Mouse (Mus musculus): ENCODE data around the gene Ddb1.
"Not testable (repeated sequence)": the region's sequence is repeated elsewhere in the genome, so short reads cannot be mapped to it uniquely, and the experiment has no call there.

Ddb1 gene

GRCm38 (mm10) chr19:10605293-10605900 is at the start of gene Ddb1, which contains the start of gene Tkfc:
Gene Ddb1 (plus strand): TSS chr19:10605327.
Gene Tkfc (minus strand): TSS chr19:10605654.
- DNase-seq = peak; percentile 97 to 99

- DNase-seq = peak; percentile 70 to 80
These were observed 49.3 kb upstream of the Ddb1 start, which contains the start of gene Tmem216 for GRCm38 (mm10) chr19:10555624-10556510. Gene Tmem216 (minus strand): TSS chr19:10556238.

GRCm38 (mm10) chr19:10557001-10557400 is 48.1 kb upstream of the Ddb1 start:
- no peak for DNase-seq

GRCm38 (mm10) chr19:10557430-10557829 is 47.7 kb upstream of the Ddb1 start:
- DNase-seq = no peak

- not testable (repeated sequence) for DNase-seq
These were observed 47.2 kb upstream of the Ddb1 start for GRCm38 (mm10) chr19:10557837-10558375.

GRCm38 (mm10) chr19:10560108-10560507 is 45.0 kb upstream of the Ddb1 start:
- DNase-seq = no peak

- no peak for DNase-seq
These were observed 43.4 kb upstream of the Ddb1 start for GRCm38 (mm10) chr19:10561558-10562314.

GRCm38 (mm10) chr19:10562351-10562750 is 42.8 kb upstream of the Ddb1 start:
- no peak for DNase-seq

GRCm38 (mm10) chr19:10564278-10564677 is 40.8 kb upstream of the Ddb1 start:
- no peak for DNase-seq

GRCm38 (mm10) chr19:10565217-10565616 is 39.9 kb upstream of the Ddb1 start:
- DNase-seq = no peak

GRCm38 (mm10) chr19:10569627-10570026 is 35.5 kb upstream of the Ddb1 start:
- DNase-seq = no peak

- DNase-seq = peak; percentile 88 to 89
These were observed 28.2 kb upstream of the Ddb1 start, which contains the start of the genes Cyb561a3 and Tmem138 for GRCm38 (mm10) chr19:10576690-10577561. Gene Cyb561a3 (plus strand): TSS chr19:10577172. Gene Tmem138 (minus strand): TSS chr19:10577362.

GRCm38 (mm10) chr19:10580102-10580501 is 25.0 kb upstream of the Ddb1 start:
- no peak for DNase-seq

GRCm38 (mm10) chr19:10580761-10581160 is 24.4 kb upstream of the Ddb1 start:
- no peak for DNase-seq

- DNase-seq = peak; percentile 55 to 60
These were observed 23.1 kb upstream of the Ddb1 start for GRCm38 (mm10) chr19:10581984-10582383.

GRCm38 (mm10) chr19:10583550-10584146 is 21.5 kb upstream of the Ddb1 start:
- DNase-seq = no peak

GRCm38 (mm10) chr19:10585112-10585511 is 20.0 kb upstream of the Ddb1 start:
- peak; percentile 67 to 78 for DNase-seq

- DNase-seq = no peak
These were observed 17.9 kb upstream of the Ddb1 start for GRCm38 (mm10) chr19:10587231-10587630.

GRCm38 (mm10) chr19:10589127-10589857 is 15.8 kb upstream of the Ddb1 start:
- no peak for DNase-seq

- no peak for DNase-seq
These were observed 14.8 kb upstream of the Ddb1 start for GRCm38 (mm10) chr19:10590301-10590700.

Measured in spleen, adult 18-20 months (tissue).